Mouse (Mus musculus) mesoderm, embryonic 11.5 days (tissue): ENCODE results near the gene Col27a1.
A peak's percentile ranks its signal among the peaks of the same experiment; 100 is the strongest.

Experiments used
- DNase-seq: peaks from one replicate; pipeline ENCODE4 v3.0.0-alpha.2; 2012; ENCODE audit warnings: low read depth, low spot score

Gene Col27a1

DNA sequence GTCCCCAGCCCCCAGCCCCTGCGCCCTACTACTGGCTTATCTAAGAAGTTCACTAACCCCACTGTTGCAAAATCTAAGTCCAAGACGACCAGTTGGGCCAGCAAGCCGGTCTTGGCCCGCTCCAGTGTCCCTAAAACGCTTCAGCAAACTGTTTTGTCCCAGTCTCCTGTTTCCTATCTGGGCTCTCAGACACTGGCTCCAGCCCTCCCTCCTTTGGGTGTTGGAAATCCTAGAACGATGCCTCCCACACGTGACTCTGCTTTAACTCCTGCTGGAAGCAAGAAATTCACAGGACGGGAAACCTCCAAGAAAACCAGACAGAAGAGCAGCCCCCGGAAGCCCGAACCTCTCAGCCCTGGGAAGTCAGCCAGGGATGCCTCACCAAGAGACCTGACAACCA is 11.6 kb downstream of the Col27a1 start:
- DNase-seq = no peak

DNA sequence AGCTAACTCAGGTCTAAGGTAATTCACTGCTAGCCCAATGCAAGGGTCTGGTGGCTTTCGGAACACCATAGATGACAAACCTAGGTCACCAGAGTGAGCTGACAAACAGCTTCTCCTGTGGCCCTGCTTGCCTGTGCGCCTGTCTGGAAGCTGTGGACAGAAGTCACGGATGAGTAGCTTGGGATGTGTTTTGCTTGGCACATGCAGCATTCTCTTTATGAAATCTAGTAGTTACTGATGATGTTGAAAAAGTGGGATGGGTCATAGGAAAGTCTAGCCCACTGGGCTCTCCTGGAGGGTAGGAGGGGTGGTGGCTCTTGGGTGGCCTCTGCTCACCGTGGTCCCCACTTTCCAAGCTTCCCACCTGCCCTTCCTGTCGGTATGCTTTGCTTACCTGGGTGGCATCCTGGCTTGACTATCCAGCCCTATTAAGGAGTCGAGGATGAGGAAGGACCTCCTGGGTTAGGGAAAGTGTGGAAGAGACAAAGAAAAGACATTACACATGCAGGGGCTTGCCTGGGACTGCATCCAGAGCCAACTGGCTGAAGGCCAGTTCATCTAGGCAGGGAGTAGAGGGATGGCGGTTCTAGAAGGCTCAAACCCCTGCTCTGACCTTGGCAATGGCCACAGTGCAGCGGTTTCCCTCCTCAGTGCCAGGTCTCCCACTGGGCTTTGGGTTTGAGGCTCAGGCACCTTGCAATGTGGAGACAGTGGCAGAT is 12.5 kb downstream of the Col27a1 start:
- DNase-seq = no peak

DNA sequence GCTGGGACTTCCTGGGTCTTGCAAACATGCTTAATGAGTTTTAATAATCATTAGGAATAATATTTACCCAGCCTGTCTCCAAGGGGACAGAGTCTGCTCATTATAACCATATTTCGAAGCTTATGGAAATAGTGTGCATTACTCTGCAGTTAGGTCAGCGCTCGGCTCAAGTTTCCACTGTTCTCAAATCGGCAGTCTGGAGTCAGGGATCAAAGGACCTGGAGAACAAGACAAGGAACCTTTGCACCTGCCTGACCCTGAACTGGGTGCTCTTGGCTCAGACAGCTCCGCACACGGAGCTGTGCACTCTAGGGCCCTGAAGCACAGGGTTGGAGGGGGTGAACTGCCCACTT is 13.1 kb downstream of the Col27a1 start:
- no peak for DNase-seq

DNA sequence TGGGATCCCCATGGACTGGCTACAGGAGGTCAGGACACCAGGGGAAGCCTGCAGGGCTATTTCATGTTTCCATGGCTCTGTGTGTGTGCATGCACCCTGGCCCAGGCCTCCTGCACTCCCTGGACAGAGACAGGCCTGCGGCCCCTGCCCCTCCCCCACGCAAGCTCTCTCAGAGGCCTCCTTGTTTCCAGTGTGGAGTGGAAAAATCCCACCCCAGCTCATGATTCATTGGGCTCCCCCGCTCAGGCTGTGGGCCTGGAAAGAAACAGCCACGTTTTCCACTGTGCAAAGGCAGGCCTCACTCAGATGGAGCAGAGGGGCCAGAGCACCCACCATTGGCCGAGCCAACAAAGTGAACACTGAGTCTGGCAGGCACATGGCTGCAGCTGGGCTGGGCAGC is 15.1 kb downstream of the Col27a1 start:
- peak; percentile 17 for DNase-seq

DNA sequence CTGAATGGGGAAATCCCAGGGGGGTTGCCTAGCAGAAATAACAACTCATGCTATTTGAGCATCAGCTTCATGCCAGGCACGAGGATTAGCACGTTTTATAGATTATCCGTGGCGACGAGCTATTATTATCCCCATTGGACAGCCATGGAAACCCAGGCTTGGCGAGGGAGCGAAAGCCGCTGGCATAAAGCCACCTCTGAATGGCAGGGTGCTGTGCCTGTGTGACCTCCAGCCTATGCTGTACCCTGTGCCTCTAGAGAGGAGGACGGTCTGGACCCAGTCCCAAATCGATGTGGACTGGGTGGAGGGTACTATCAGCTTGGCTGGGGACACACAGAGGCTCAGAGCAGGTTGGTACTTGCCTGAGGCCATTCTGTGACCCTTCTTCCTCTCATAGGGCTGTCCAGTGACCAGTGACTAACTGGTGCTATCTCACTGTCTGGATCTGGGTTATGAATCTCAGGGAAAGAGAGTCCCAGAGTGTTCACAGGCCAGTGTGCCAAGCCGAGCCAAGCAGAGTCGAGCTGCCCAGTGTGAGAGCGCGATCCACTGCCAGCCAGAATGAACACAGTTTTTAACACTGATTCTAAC is 16.3 kb downstream of the Col27a1 start:
- no peak for DNase-seq

DNA sequence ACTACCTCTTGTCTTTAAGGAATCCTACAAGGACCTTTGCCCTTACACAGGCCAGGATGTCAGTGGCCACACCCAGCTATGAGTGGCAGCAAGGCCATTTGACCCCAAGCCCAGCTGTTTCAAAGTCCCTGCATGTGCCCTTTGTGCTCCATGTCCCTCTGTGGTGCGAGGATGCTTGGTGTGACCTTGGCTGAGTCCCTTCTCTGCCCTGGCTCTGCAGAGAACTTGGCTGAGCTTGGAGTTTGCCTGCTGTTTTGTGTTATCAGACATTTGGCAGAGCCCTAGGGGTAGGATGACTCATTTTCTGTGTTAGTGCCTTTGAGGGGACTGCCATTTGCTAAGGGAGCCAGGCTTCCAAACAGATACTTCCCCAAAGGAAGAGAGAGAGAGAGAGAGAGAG is 17.3 kb downstream of the Col27a1 start:
- no peak for DNase-seq

DNA sequence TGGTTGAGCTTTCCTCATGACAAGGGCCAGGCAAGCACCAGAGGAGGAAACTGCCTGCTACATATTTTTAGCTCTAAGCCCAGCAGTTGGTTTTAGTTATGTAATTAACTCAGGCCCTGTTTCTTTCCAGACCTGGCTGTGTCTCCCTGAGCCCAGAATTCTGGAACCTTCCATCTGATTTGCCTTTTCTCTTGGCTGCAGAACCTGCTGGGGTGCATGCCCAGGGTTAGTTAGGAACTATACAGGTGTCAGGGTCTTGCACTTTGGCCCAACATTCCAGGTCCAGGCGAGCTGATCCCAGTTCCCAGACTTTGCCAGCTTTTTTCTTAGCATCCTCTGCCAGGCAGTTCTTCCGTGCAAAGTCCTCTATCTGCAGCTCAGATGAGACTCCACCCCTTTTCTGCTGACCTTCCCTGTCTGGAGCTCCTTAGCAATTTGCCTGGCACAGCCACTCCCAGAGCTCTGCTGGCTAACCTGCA is 18.8 kb downstream of the Col27a1 start:
- DNase-seq = no peak

DNA sequence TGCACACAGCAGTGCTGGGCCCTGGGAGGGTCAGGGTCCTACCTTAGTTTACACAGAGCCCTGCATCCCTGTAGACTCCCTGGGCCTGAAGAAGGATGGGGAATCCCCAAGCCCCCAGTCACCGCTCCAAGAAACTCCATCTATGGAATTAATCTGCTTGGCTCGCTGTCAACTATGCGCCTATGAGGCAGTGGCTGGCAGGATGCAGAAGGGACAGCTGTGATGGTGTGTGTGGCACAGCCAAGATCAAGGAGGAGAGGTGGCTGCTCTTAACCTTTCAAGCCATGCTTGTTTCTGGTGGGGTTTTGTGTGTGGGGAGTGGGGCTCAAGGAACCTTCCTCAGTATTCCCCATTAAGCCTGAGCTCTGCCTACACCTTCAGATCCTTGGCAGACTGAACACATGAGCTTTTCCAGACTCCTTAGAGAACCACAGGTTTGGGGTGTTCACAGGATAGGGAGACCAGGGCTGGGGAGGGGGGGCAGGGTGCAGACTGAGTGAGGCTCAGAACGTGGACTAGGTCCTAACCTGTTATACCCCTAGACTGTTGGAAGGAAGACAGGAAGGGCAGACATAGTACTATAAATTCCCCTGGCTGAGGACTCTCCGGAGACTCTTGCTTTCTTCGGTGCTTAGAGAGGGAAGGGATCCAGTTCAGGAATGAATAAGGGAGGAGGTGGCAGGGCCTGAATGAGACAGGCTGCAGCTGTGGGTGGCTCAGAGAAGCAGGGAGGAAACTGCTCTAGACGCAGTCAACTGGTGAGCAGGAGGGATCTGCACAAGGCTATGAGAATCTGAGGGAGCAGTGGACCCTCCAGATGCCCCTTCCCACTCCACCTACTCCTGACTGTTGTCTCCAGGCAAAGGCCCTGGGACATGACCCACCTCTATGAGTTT is 20.0 kb downstream of the Col27a1 start:
- DNase-seq = no peak

DNA sequence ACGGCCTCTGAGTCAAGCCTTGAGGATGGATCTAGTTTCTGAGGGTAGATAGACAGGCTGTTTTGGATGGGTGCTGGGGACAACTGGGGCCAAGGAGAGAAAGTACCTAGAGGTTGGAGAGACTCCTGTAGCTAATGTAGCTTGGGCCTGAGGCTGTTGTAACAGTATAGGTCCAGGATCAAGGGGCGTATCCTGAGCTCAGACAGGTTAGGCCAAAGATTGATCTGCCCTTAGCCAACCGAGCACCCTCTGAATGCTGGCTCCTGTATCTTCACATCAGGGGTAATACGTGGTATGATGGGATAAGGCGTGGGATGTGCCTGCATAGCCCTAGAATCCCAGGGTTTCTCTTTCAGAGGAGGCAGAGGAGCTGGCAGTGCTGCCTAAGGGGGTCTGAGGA is 21.0 kb downstream of the Col27a1 start:
- no peak for DNase-seq

DNA sequence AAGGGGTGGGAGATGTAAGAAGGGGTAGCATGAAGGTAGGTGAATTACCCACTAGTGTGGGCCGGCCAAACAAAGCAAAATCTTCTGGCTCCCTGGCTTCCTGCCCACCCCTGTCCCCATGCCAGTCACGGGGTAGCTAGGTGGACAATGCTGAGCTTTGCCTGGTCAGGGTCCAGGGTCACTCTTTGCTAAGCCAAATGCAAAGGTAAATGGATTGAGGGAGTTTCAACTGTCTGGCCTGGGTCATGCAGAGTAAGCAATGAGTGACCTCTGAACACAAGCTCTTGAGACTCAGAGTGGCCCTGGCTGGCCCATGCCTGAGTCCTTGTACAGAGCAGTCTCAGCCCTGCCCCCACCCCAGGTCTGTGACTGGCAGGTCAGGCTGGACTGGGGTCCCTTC is 22.4 kb downstream of the Col27a1 start:
- no peak for DNase-seq

DNA sequence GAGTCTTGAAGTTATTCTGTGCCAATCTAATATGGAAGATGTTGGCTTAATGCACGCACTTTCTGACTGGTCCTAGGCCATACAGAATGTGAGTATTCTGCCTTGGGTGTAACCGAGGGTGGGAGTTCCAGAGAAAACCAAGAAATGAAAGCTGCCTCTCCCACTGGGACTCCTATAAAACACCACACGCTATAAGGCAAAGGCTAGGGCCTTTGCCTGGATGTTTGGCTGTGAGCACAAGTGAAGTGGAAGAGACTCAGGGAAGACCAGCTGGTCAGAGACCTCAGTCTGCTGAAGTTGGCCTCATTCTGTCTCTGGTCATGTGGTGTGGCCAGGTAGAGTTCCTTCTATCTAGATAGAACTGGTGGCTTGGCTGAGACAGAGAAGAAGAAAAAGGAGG is 23.4 kb downstream of the Col27a1 start:
- no peak for DNase-seq

DNA sequence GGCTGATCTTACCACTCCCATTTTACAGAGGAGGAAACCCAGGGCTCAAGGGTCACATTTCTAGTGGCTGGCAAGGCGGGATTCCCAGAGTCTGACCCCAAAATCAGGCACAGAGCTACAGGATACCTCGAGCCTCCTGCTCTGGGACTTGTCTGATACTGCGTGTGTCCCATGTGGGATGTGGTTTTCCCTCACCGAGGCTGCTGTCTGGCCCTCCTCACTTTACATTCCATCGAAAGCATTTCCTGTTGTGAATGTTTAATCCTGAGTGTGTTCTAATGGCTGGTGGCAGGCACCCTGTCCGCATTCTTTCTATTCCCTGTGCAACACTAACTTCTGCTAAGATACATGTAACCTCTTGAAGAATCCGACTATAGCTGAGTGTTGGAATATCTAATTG is 24.3 kb downstream of the Col27a1 start:
- peak; percentile 11 for DNase-seq

DNA sequence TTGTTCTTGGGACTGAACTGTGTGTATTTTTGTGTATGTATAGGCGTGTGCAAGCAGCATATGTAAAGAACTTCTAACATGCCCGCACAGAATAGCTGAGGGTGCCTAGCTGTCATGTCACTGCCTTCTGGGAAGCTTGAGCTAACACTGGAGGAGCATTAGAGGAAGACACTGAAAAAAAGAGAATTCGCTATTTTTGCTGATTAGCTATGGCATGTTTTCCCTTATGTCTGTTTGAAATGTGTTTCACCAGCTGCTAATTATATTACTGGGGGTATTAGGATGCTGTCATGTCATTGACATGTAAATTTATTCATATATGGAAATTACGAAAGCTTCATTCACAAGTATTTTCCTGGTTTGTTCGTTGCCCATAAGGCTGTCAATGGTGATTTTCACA is 24.9 kb downstream of the Col27a1 start:
- no peak for DNase-seq

DNA sequence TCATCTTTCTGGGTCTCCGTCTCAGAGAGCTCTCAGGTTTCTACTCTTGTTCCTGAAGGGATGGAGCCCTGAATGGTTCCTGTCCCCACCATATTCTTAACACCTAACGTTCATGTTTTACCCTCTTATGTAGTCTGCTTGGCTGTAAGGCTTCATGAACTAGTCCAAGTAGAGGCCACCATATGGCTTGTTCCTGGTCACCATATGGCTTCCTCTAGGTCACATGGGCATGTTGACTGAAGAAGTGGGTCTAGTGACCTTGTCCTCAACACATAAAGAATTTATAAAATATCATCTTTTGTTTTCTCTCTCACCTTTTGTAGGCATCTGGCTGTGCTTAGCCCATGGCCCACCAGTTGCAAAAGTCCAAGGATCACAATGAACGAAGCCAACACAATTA is 27.2 kb downstream of the Col27a1 start:
- DNase-seq = no peak

DNA sequence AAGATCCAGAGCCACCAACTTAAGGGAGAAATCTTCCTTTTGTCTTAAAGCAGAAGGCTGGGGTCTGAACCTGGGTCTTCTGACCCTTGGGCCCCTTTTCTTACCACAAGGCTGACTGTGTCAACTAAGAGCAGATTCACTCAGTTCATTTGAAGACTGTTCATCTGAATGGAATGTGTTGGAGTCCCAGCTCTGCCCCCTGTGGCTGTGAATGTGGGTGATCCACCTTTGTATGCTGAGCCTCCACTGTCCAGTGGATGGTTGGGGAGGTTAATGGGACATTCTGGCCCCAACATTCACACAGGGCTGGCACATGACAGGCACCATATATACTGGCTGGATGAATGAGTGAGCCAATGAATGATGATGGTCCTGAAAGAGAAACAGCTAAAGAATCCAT is 34.2 kb downstream of the Col27a1 start:
- DNase-seq = peak; percentile 7

DNA sequence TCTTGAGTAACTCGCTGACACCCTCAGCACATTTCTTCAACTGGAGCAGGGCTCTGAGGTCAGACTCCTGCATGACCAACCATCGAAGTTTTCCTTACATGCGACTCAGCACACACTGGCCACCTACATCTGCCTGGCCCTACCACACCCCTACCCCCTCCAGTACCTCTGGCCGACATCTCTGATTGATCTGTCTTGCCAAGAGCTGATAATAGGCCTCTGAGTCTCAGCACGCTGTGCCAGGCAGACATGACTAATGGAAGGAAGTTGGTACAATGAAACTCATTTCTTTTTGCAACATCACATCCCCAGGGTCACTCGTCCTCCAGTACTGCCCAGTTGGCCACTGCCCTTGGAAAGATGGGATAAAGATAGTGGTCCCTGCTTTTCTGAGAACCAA is 35.1 kb downstream of the Col27a1 start:
- DNase-seq = no peak

DNA sequence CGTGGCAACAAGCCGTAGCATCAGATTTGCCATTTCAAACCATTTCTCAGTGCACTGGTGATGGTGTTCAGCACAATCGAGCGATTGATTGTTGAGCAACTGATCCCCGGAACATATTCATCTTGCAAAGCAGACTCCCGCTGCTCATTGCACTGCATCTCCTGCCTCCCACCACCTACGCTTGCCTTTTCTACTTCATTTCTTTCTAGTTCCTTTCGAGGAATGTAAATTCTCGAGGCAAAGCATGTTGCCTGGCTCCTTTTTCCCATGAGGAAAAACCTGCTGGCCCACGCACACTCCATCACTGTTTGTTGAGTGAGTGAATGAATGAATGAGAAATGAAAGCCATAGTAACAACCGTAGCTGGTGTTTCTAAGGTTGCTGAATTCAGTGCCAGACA is 38.0 kb downstream of the Col27a1 start:
- no peak for DNase-seq

DNA sequence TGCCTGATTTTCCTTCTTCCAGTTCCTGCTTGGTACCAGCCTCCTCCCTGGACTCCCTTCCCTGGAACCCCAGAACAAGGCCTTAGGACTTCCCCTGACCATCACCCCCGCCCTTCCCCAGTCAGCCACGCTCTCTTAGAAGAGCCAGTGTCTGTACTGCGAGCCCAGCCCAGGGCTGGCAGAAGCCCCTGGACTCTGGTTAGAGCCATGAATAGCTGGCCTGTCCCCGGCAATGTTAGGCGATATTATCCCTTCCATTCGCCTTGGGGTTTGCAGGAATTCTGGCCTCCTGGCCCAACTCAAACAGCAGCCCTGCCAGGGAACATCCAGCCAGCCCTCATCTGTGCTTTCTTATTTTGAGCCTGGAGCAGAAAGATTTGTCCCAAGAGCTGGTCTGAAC is 39.9 kb downstream of the Col27a1 start:
- DNase-seq = no peak

DNA sequence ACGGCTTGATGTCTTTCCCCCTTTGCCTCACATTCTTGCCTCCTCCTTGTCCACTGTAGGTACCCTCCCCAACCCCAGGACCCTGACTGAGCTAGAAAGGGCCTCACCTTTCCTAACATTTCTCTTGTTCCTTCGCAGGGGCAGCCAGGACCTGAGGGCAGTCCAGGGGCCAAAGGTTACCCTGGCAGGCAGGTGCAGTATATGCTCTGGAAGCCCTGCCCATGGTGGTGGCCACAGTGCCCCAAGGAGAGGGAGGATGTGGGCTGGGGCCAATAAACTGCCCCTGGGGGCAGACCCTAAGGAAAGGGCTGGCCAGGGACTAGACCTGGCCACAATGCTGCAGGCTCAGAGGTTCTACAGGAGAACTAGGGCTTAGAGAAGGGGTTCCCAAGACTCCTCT is 40.3 kb downstream of the Col27a1 start:
- no peak for DNase-seq

DNA sequence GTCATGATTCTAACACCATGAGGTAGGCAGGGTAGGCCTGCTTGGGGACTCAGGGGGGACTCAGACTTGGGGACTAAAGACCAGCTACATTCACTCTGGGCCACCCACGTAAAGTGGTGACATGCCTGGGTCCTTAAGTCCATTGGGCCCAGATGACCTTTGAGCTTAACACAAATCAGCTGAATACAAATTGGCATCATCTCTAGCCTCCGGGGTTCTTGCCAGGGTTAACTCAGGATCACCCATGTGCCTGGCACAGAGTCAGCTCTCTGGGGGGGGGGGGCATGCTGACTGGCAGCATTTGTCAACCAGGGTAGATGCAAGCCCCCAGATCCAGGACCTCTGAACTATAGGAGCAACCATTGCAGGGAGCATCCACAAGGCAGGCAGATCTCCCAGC is 42.6 kb downstream of the Col27a1 start:
- no peak for DNase-seq

DNA sequence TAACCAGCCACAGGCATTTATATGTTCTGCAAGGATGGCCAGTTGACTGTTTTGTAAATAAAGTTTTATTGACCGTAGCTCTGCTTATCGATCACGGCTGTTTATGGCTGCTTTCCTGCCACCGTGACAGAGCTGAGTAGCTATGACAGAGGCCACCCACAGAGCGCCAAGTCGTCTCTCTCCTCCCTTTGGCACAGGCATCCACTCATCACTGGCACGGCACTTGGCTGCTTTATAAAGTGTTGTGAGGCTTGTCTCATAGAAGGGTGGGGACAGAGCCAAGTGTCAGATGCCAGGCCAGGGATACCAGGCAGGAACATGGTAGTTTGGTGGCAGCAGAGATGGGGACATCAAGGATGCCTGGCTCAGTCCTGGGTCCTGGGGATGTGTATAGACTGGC is 43.5 kb downstream of the Col27a1 start:
- DNase-seq = peak; percentile 7

DNA sequence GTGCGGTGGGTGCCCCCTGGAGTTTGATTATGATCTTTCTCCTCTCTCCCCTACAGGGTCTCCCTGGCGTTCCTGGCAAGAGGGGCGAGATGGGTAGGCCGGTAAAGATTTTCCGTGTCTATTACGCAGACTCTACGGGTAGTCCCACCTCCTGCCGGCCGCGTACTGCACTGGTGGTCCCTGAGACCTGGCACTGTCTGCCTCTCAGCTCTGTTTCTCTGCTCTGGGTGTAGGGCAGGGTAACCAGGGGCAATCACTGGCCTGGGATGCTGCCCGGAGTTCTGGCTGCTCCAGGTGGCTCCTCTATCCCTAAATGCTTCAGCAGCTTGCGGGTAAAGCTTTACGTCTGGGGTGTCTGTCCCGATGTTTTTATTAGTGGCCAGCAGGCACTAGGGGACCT is 44.3 kb downstream of the Col27a1 start:
- no peak for DNase-seq

DNA sequence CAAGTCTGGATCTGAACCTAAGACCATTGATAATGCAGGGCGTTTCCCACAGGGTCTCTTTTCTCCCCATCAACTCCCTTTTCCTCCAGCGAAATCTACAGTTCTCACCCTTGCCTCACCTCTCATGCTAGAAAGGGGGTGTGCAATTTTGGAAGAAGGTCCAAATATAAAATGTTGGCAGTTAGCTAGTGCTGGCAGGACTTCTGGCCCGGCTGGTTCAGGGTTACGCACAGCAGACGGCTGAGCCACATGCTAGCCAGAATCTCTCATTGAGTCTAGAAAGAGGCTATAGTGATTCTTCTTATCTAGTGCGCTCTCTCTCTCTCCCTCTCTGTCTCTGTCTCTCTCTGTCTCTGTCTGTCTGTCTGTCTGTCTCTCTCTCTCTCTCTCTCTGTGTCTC is 45.3 kb downstream of the Col27a1 start:
- DNase-seq = no peak
